Mouse (Mus musculus): Measurements from ENCODE around the gene Luc7l. TPM values are rescaled to one million over a fixed set of nuclear protein-coding genes. Genes with fewer than 3 reads are reported as not detected.

Gene Luc7l
- polyA plus RNA-seq, 1 experiment from 2014 or later, result 110 TPM

- Histone ChIP-seq H3K4me1 (replicated peaks; ENCODE audit: control insufficient read depth, insufficient read depth, low read length) (no peaks in the 10 kb centered on the region), H3K36me3 (ENCODE audit: control insufficient read depth, insufficient read depth, low read length) (no peaks in the 10 kb centered on the region), H3K27me3 (replicated peaks; ENCODE audit: control insufficient read depth, insufficient read depth, low read length) (no peaks in the 10 kb centered on the region), H3K4me2 (no peak overlapping the region), H3K4me3 (ENCODE audit: low read depth, low read length) (no peak overlapping the region), H3K9ac (ENCODE audit: low read depth, low read length) (no peak overlapping the region), H3K27ac (ENCODE audit: low read depth, low read length) (no peak overlapping the region), H3K9me3 (ENCODE audit: control insufficient read depth, low read length) (no peaks in the 10 kb centered on the region)
- no peak for ATAC-seq (replicated peaks; ENCODE audit: low FRiP score)
- DNase-seq (ENCODE audit: low spot score), result no peak
- 81% methylated on average over 5 of the region's 5 CpGs for WGBS
These were observed 22.9 kb upstream of the Luc7l start for GRCm38 (mm10) chr17:26229776-26230175.

GRCm38 (mm10) chr17:26231156-26231555, 21.5 kb upstream of the Luc7l start:
- H3K27me3 ChIP-seq (replicated peaks; ENCODE audit: control insufficient read depth, insufficient read depth, low read length), result no peaks in the 10 kb centered on the region
- no peaks in the 10 kb centered on the region for H3K36me3 ChIP-seq (ENCODE audit: control insufficient read depth, insufficient read depth, low read length)
- H3K9ac ChIP-seq (ENCODE audit: low read depth, low read length), result no peak overlapping the region
- no peaks in the 10 kb centered on the region for H3K9me3 ChIP-seq (ENCODE audit: control insufficient read depth, low read length)
- no peak overlapping the region for H3K4me2 ChIP-seq
- no peak for ATAC-seq (replicated peaks; ENCODE audit: low FRiP score)
- WGBS, result 76% methylated on average over 5 of the region's 5 CpGs
- H3K4me3 ChIP-seq (ENCODE audit: low read depth, low read length), result no peak overlapping the region
- no peaks in the 10 kb centered on the region for H3K4me1 ChIP-seq (replicated peaks; ENCODE audit: control insufficient read depth, insufficient read depth, low read length)
- no peak overlapping the region for H3K27ac ChIP-seq (ENCODE audit: low read depth, low read length)
- DNase-seq (ENCODE audit: low spot score), result no peak

DNA sequence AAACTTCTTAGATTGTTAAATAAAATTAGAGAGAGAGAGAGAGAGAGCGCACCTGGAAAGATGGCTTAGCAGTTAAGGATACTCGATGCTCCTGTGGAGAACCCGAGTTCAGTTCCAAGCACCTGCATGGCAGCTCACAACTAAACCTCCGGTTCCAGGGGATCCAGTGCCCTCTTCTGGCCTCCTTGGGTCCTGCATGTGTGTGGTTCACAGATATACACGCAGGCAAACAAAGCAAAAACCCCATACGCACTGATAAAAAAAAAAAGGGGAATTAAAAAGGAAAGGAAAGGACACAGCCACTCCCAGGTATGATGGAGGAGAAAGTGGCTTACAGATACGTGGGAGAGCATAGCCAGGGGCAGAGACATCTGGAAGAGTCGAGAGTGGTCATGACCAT, 19.8 kb upstream of the Luc7l start:
- peaks cover 8% of the 10 kb centered on the region for H3K4me1 ChIP-seq (replicated peaks; ENCODE audit: control insufficient read depth, insufficient read depth, low read length)
- 65% methylated on average over 8 of the region's 8 CpGs for WGBS
- H3K9ac ChIP-seq (ENCODE audit: low read depth, low read length), result no peak overlapping the region
- DNase-seq (ENCODE audit: low spot score), result no peak
- H3K9me3 ChIP-seq (ENCODE audit: control insufficient read depth, low read length), result no peaks in the 10 kb centered on the region
- no peaks in the 10 kb centered on the region for H3K27me3 ChIP-seq (replicated peaks; ENCODE audit: control insufficient read depth, insufficient read depth, low read length)
- no peak for ATAC-seq (replicated peaks; ENCODE audit: low FRiP score)
- H3K27ac ChIP-seq (ENCODE audit: low read depth, low read length), result no peak overlapping the region
- H3K36me3 ChIP-seq (ENCODE audit: control insufficient read depth, insufficient read depth, low read length), result no peaks in the 10 kb centered on the region
- H3K4me3 ChIP-seq (ENCODE audit: low read depth, low read length), result no peak overlapping the region
- H3K4me2 ChIP-seq, result no peak overlapping the region

DNA sequence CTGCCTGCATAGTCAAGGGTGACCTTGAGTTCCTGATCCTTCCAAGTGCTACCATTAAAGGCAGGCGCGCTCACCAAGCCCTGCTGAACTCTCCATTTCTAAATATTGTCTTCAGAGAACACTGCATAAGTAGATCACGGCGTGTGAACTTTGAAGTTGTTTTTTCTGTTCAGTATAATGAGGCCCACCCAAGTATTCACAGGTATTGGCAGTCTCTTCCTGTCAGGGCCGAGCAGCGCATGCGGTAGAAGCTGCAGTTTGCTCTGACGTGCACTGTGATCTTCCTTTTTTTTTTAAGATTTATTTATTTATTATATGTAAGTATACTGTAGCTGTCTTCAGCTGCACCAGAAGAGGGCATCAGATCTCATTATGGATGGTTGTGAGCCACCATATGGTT, 18.3 kb upstream of the Luc7l start:
- Histone ChIP-seq H3K27me3 (replicated peaks; ENCODE audit: control insufficient read depth, insufficient read depth, low read length) (no peaks in the 10 kb centered on the region), H3K4me3 (ENCODE audit: low read depth, low read length) (no peak overlapping the region), H3K9ac (ENCODE audit: low read depth, low read length) (no peak overlapping the region), H3K36me3 (ENCODE audit: control insufficient read depth, insufficient read depth, low read length) (no peaks in the 10 kb centered on the region), H3K9me3 (ENCODE audit: control insufficient read depth, low read length) (no peaks in the 10 kb centered on the region), H3K4me1 (replicated peaks; ENCODE audit: control insufficient read depth, insufficient read depth, low read length) (peaks cover 8% of the 10 kb centered on the region), H3K4me2 (no peak overlapping the region), H3K27ac (ENCODE audit: low read depth, low read length) (no peak overlapping the region)
- 92% methylated on average over 8 of the region's 8 CpGs for WGBS
- ATAC-seq (replicated peaks; ENCODE audit: low FRiP score) (no peak), DNase-seq (ENCODE audit: low spot score) (no peak)

DNA sequence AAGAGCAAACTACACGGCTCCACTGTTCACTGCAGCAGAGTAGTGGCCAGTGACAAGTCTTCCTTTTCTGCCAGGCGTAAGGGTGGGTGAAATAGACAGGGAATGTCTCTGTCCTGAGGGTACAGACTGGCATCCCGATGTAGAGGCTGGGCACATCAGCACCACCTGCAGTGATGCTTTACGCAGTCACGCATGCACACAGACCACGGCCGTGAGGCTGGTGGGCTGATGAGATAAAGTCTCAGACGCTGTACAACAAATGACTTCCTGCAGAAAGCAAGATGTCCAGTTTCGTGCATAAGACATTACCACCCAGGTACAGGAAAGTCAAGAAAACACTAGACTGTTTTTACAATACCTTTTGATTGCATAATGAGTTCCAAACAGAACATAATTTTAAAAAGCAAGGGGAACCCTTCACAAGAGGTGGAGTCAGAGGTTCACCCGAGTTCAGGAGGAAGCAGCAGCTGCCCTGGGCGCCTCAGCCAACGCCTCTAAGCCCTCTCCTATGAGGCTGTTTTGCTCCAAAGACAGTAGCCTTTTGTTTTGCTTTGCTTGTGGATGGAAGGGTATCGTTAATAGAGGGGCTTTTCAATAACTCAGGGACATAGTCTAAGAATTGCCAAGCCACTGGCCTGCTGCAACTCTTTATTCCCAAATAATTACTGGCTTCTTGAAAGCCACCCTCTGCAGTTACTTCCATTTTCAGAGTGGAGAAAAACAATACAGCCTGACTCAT, 17.4 kb upstream of the Luc7l start:
- Histone ChIP-seq H3K27ac (ENCODE audit: low read depth, low read length) (no peak overlapping the region), H3K9ac (ENCODE audit: low read depth, low read length) (no peak overlapping the region)
- 52% methylated on average over 13 of the region's 13 CpGs for WGBS

DNA sequence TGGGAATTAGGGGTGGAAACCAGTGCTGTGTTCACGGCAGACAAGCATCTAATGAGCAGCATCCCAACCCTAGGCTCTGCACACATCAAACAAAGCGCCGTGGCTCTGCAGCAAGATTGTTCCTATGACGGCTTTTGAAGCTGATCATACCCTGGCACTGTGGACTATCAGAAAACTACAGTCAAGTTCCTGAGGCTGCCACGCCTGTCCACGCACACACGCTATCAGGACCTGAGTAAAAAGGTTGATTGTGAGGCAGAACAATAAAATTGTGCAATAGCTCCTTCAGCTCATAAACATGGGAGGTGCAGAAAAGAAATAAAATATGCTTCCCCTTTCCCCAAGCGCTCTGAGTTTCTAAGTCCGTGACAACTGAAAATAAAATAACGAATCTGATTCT, 15.0 kb upstream of the Luc7l start:
- ATAC-seq (replicated peaks; ENCODE audit: low FRiP score), result 0 out of 2 replicates have a peak, but pooled peaks have one; percentile 55
- Histone ChIP-seq H3K9me3 (ENCODE audit: control insufficient read depth, low read length) (no peaks in the 10 kb centered on the region), H3K36me3 (ENCODE audit: control insufficient read depth, insufficient read depth, low read length) (no peaks in the 10 kb centered on the region), H3K4me2 (peak overlapping the region; percentile 10), H3K27me3 (replicated peaks; ENCODE audit: control insufficient read depth, insufficient read depth, low read length) (no peaks in the 10 kb centered on the region), H3K4me1 (replicated peaks; ENCODE audit: control insufficient read depth, insufficient read depth, low read length) (peaks cover 25% of the 10 kb centered on the region), H3K4me3 (ENCODE audit: low read depth, low read length) (no peak overlapping the region), H3K27ac (ENCODE audit: low read depth, low read length) (no peak overlapping the region), H3K9ac (ENCODE audit: low read depth, low read length) (no peak overlapping the region)
- WGBS, result 62% methylated on average over 10 of the region's 10 CpGs
- no peak for DNase-seq (ENCODE audit: low spot score)

More for the DNA sequence above, 17.4 kb upstream of the Luc7l start:
- ATAC-seq (replicated peaks; ENCODE audit: low FRiP score) (no peak), DNase-seq (ENCODE audit: low spot score) (no peak)
- no peak overlapping the region for H3K4me3 ChIP-seq (ENCODE audit: low read depth, low read length)
- H3K27me3 ChIP-seq (replicated peaks; ENCODE audit: control insufficient read depth, insufficient read depth, low read length), result no peaks in the 10 kb centered on the region
- H3K36me3 ChIP-seq (ENCODE audit: control insufficient read depth, insufficient read depth, low read length), result no peaks in the 10 kb centered on the region
- H3K4me1 ChIP-seq (replicated peaks; ENCODE audit: control insufficient read depth, insufficient read depth, low read length), result peaks cover 13% of the 10 kb centered on the region
- no peak overlapping the region for H3K4me2 ChIP-seq
- no peaks in the 10 kb centered on the region for H3K9me3 ChIP-seq (ENCODE audit: control insufficient read depth, low read length)

- peaks cover 36% of the 10 kb centered on the region for H3K4me1 ChIP-seq (replicated peaks; ENCODE audit: control insufficient read depth, insufficient read depth, low read length)
These were observed 13.1 kb upstream of the Luc7l start for GRCm38 (mm10) chr17:26239551-26239950.

GRCm38 (mm10) chr17:26240120-26240790, 12.4 kb upstream of the Luc7l start:
- H3K4me2 ChIP-seq, result peak overlapping the region; percentile 41
- H3K27me3 ChIP-seq (replicated peaks; ENCODE audit: control insufficient read depth, insufficient read depth, low read length), result no peaks in the 10 kb centered on the region
- H3K4me1 ChIP-seq (replicated peaks; ENCODE audit: control insufficient read depth, insufficient read depth, low read length), result peaks cover 37% of the 10 kb centered on the region
- ATAC-seq (replicated peaks; ENCODE audit: low FRiP score) (0 out of 2 replicates have a peak, but pooled peaks have one; percentile 1), DNase-seq (ENCODE audit: low spot score) (no peak)
- H3K36me3 ChIP-seq (ENCODE audit: control insufficient read depth, insufficient read depth, low read length), result no peaks in the 10 kb centered on the region
- H3K9ac ChIP-seq (ENCODE audit: low read depth, low read length), result no peak overlapping the region
- 43% methylated on average over 6 of the region's 6 CpGs for WGBS
- peak overlapping the region; percentile 26; the same call in 1 of the 2 replicates for H3K27ac ChIP-seq (ENCODE audit: low read depth, low read length)
- H3K9me3 ChIP-seq (ENCODE audit: control insufficient read depth, low read length), result no peaks in the 10 kb centered on the region
- H3K4me3 ChIP-seq (ENCODE audit: low read depth, low read length), result no peak overlapping the region

More at GRCm38 (mm10) chr17:26239551-26239950, 13.1 kb upstream of the Luc7l start:
- H3K27me3 ChIP-seq (replicated peaks; ENCODE audit: control insufficient read depth, insufficient read depth, low read length), result no peaks in the 10 kb centered on the region
- ATAC-seq (replicated peaks; ENCODE audit: low FRiP score) (no peak), DNase-seq (ENCODE audit: low spot score) (no peak)
- 57% methylated on average over 2 of the region's 2 CpGs for WGBS
- peak overlapping the region; percentile 41 for H3K4me2 ChIP-seq
- no peak overlapping the region; the same call in 1 of the 2 replicates for H3K27ac ChIP-seq (ENCODE audit: low read depth, low read length)
- H3K9ac ChIP-seq (ENCODE audit: low read depth, low read length), result no peak overlapping the region
- H3K36me3 ChIP-seq (ENCODE audit: control insufficient read depth, insufficient read depth, low read length), result no peaks in the 10 kb centered on the region
- H3K9me3 ChIP-seq (ENCODE audit: control insufficient read depth, low read length), result no peaks in the 10 kb centered on the region
- no peak overlapping the region for H3K4me3 ChIP-seq (ENCODE audit: low read depth, low read length)
